Mouse (Mus musculus) intestine, embryonic 16.5 days (tissue): ENCODE results near the gene Dchs2. TPM values are rescaled to one million over a fixed set of nuclear protein-coding genes. Genes with fewer than 3 reads are reported as not detected.

Experiments
- ATAC-seq: fragments of 200-750 bp; cut with Nextera tagmentation; 2 replicates; pipeline ENCODE4 v1.8.0; 2017; ENCODE audit warnings: moderate TSS enrichment, moderate library complexity
- H3K27ac ChIP-seq: fragments of 300-500 bp; sonication (generic); 2 replicates; pipeline ENCODE4 v1.5.1; 2014; ENCODE audit warnings: mild to moderate bottlenecking, low read length
- H3K27me3 ChIP-seq: fragments of 300-500 bp; sonication (generic); replicated peaks from 2 replicates; pipeline ENCODE4 v1.6.1; 2014; ENCODE audit warnings: low read length, control low read depth, mixed read lengths; ENCODE audit not compliant: control insufficient read depth, insufficient read depth
- H3K36me3 ChIP-seq: fragments of 300-500 bp; sonication (generic); 2 replicates; pipeline ENCODE4 v1.6.1; 2014; ENCODE audit warnings: low read length, control low read depth; ENCODE audit not compliant: control insufficient read depth, insufficient read depth
- H3K4me1 ChIP-seq: fragments of 300-500 bp; sonication (generic); 2 replicates; pipeline ENCODE4 v1.6.1; 2014; ENCODE audit warnings: low read length, control low read depth, mixed read lengths; ENCODE audit not compliant: control insufficient read depth, insufficient read depth
- H3K4me2 ChIP-seq: fragments of 300-500 bp; sonication (generic); 2 replicates; pipeline ENCODE4 v1.6.1; 2014; ENCODE audit warnings: low read depth, low read length, control low read depth
- H3K4me3 ChIP-seq: fragments of 300-500 bp; sonication (generic); 2 replicates; pipeline ENCODE4 v1.5.1; 2014; ENCODE audit warnings: mild to moderate bottlenecking, low read length
- H3K9ac ChIP-seq: fragments of 300-500 bp; sonication (generic); 2 replicates; pipeline ENCODE4 v1.6.1; 2014; ENCODE audit warnings: low read depth, low read length
- H3K9me3 ChIP-seq: fragments of 300-500 bp; sonication (generic); 2 replicates; pipeline ENCODE4 v1.6.1; 2016; ENCODE audit warnings: low read length, control low read depth; ENCODE audit not compliant: control insufficient read depth
- WGBS: fragments of 180-500 bp; shearing (Covaris S2); extraction: QIAGEN DNeasy Blood & Tissue Kit; methylation state at CpG from one replicate; pipeline ENCODE4 v1.1.7; 2014; 5-methylcytosine and 5-hydroxymethylcytosine counted together
- polyA plus RNA-seq: library from polyadenylated mRNA; unstranded; fragments of >200 nt; fragmentation: Nextera tagmentation; extraction: Ambion mirVana; gene quantifications from 2 replicates; pipeline ENCODE4 v1.2.1, GENCODE M21; 2015

Dchs2 gene
- polyA plus RNA-seq, 1 experiment from 2014 or later = 0.06 TPM

GRCm38 (mm10) chr3:83192401-83192800 is 64.7 kb downstream of the Dchs2 start:
- Histone ChIP-seq H3K4me3 (no peak overlapping the region), H3K36me3 (no peaks in the 10 kb centered on the region), H3K27me3 (no peaks in the 10 kb centered on the region), H3K9me3 (no peaks in the 10 kb centered on the region), H3K27ac (no peak overlapping the region), H3K4me2 (no peak overlapping the region), H3K4me1 (no peaks in the 10 kb centered on the region), H3K9ac (no peak overlapping the region)
- ATAC-seq = no peak
- WGBS = 54% methylated on average over 1 of the region's 1 CpGs

GRCm38 (mm10) chr3:83194911-83195310 is 67.2 kb downstream of the Dchs2 start:
- ATAC-seq = no peak
- H3K4me1 ChIP-seq = no peaks in the 10 kb centered on the region

GRCm38 (mm10) chr3:83201286-83201980 is 73.7 kb downstream of the Dchs2 start:
- no peaks in the 10 kb centered on the region for H3K36me3 ChIP-seq
- H3K27me3 ChIP-seq = no peaks in the 10 kb centered on the region
- no peaks in the 10 kb centered on the region for H3K9me3 ChIP-seq
- WGBS = 69% methylated on average over 4 of the region's 4 CpGs
- no peak overlapping the region for H3K4me2 ChIP-seq
- H3K4me1 ChIP-seq = no peaks in the 10 kb centered on the region
- H3K9ac ChIP-seq = no peak overlapping the region
- ATAC-seq = no peak
- H3K4me3 ChIP-seq = no peak overlapping the region
- H3K27ac ChIP-seq = no peak overlapping the region

More at GRCm38 (mm10) chr3:83194911-83195310, 67.2 kb downstream of the Dchs2 start:
- Histone ChIP-seq H3K27ac (no peak overlapping the region), H3K9ac (no peak overlapping the region), H3K36me3 (no peaks in the 10 kb centered on the region), H3K27me3 (no peaks in the 10 kb centered on the region), H3K4me3 (no peak overlapping the region), H3K9me3 (no peaks in the 10 kb centered on the region), H3K4me2 (no peak overlapping the region)
- 51% methylated on average over 5 of the region's 5 CpGs for WGBS

- Histone ChIP-seq H3K9me3 (no peaks in the 10 kb centered on the region), H3K27ac (no peak overlapping the region), H3K4me1 (no peaks in the 10 kb centered on the region), H3K27me3 (no peaks in the 10 kb centered on the region), H3K36me3 (no peaks in the 10 kb centered on the region), H3K4me2 (no peak overlapping the region), H3K4me3 (no peak overlapping the region), H3K9ac (no peak overlapping the region)
- ATAC-seq = peak; percentile 64; the same call in 1 of the 2 replicates
- 29% methylated on average over 8 of the region's 8 CpGs for WGBS
Measured at GRCm38 (mm10) chr3:83205073-83205668, 77.4 kb downstream of the Dchs2 start.

- H3K27ac ChIP-seq = no peak overlapping the region
- 72% methylated on average over 9 of the region's 9 CpGs for WGBS
- no peak overlapping the region for H3K9ac ChIP-seq
- no peaks in the 10 kb centered on the region for H3K9me3 ChIP-seq
- no peak for ATAC-seq
- H3K4me3 ChIP-seq = no peak overlapping the region
- 0 out of 2 replicates have a peak, but pooled peaks cover 3% of the 10 kb centered on the region for H3K4me1 ChIP-seq
- no peaks in the 10 kb centered on the region for H3K36me3 ChIP-seq
- no peak overlapping the region for H3K4me2 ChIP-seq
- no peaks in the 10 kb centered on the region for H3K27me3 ChIP-seq
Measured at GRCm38 (mm10) chr3:83209646-83210045, 81.9 kb downstream of the Dchs2 start.

GRCm38 (mm10) chr3:83210210-83210609 is 82.5 kb downstream of the Dchs2 start:
- WGBS = 61% methylated on average over 4 of the region's 4 CpGs
- Histone ChIP-seq H3K4me2 (no peak overlapping the region), H3K9me3 (no peaks in the 10 kb centered on the region), H3K4me1 (0 out of 2 replicates have a peak, but pooled peaks cover 3% of the 10 kb centered on the region), H3K36me3 (no peaks in the 10 kb centered on the region), H3K27me3 (no peaks in the 10 kb centered on the region), H3K27ac (no peak overlapping the region), H3K4me3 (no peak overlapping the region), H3K9ac (no peak overlapping the region)
- no peak for ATAC-seq

GRCm38 (mm10) chr3:83211939-83212338 is 84.2 kb downstream of the Dchs2 start:
- Histone ChIP-seq H3K9me3 (no peaks in the 10 kb centered on the region), H3K36me3 (no peaks in the 10 kb centered on the region), H3K27me3 (no peaks in the 10 kb centered on the region), H3K4me3 (no peak overlapping the region), H3K4me2 (no peak overlapping the region), H3K9ac (no peak overlapping the region), H3K27ac (0 out of 2 replicates have a peak overlapping the region, but pooled peaks have one; percentile 31), H3K4me1 (0 out of 2 replicates have a peak, but pooled peaks cover 3% of the 10 kb centered on the region)
- ATAC-seq = no peak
- WGBS = 55% methylated on average over 5 of the region's 5 CpGs

- Histone ChIP-seq H3K9me3 (no peaks in the 10 kb centered on the region), H3K4me3 (no peak overlapping the region), H3K4me2 (no peak overlapping the region), H3K4me1 (0 out of 2 replicates have a peak, but pooled peaks cover 3% of the 10 kb centered on the region), H3K36me3 (no peaks in the 10 kb centered on the region), H3K27me3 (no peaks in the 10 kb centered on the region), H3K27ac (0 out of 2 replicates have a peak overlapping the region, but pooled peaks have one; percentile 31), H3K9ac (no peak overlapping the region)
- 42% methylated on average over 7 of the region's 7 CpGs for WGBS
- no peak for ATAC-seq
Measured at GRCm38 (mm10) chr3:83212578-83212977, 84.8 kb downstream of the Dchs2 start.

GRCm38 (mm10) chr3:83218059-83218458 is 90.3 kb downstream of the Dchs2 start:
- Histone ChIP-seq H3K4me2 (no peak overlapping the region), H3K9ac (no peak overlapping the region), H3K27ac (no peak overlapping the region), H3K36me3 (no peaks in the 10 kb centered on the region), H3K27me3 (no peaks in the 10 kb centered on the region), H3K9me3 (no peaks in the 10 kb centered on the region), H3K4me1 (no peaks in the 10 kb centered on the region), H3K4me3 (no peak overlapping the region)
- no peak for ATAC-seq
- WGBS = 82% methylated on average over 4 of the region's 4 CpGs
